Mouse (Mus musculus) regulatory T cell (primary cell): ENCODE measurements around the gene Thoc6.

Experiments
- in situ Hi-C: fragments of 300-600 bp; cut with MboI, MseI; formaldehyde crosslinking; loops from one replicate; pipeline ENCODE4 v1.15.1; 2025; ENCODE audit warnings: high pct_unique_total_duplicates

The Thoc6 gene

GRCm38 (mm10) chr17:23677236-23677679, 3.6 kb upstream of the Thoc6 start, which contains the start of gene Tnfrsf12a:
Tnfrsf12a (minus strand) TSS chr17:23677468.
- in situ Hi-C loops: no loop called here

DNA sequence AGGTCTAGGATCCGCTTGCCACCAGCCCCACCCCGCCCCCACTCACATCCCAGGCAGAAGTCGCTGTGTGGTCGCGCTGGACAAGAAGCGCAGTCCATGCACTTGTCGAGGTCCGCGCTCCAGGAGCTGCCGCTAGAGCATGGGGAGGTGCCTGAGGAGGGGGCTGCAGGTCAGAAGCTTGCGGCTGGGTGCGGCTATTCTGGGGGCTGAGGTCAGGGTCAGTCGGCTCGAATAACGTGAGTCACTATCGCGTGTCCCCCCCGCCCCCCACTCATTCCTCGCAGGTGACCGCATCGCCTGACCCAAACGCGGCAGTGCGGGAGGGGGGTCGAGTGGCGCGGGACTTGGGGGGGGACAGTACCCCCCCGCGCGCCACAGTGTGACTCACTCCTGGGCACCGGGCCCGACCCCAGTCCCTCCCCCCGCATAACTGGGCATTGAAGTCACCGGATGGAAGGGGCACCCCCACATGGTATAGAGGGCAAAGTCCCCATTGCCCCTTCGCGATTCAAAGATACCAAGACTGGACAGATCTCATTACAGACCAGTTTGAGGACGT, 2.9 kb upstream of the Thoc6 start:
- in situ Hi-C loops: no loop called here

GRCm38 (mm10) chr17:23675564-23676281, 2.0 kb upstream of the Thoc6 start:
- in situ Hi-C loops: no loop called here

DNA sequence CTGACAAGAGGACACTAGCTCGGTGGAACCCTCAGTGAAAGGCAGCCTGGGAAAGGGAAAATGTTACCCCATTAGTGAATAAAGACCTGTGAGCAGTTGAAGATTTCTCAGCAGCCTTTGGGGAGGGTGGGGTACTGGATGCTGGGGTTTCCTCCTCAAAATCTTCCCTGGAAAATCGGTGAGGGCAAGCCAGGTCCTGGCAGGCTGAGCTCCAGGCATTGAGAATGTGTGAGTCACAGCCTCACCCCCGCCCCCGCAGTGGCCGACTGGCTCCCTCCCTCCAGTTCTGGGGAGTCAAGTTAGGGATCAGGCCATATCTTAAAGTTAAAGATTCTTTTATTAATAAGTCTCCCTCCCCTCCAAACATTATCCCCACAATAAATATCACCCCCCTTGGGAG, 1.4 kb upstream of the Thoc6 start:
- in situ Hi-C loops: no loop called here

DNA sequence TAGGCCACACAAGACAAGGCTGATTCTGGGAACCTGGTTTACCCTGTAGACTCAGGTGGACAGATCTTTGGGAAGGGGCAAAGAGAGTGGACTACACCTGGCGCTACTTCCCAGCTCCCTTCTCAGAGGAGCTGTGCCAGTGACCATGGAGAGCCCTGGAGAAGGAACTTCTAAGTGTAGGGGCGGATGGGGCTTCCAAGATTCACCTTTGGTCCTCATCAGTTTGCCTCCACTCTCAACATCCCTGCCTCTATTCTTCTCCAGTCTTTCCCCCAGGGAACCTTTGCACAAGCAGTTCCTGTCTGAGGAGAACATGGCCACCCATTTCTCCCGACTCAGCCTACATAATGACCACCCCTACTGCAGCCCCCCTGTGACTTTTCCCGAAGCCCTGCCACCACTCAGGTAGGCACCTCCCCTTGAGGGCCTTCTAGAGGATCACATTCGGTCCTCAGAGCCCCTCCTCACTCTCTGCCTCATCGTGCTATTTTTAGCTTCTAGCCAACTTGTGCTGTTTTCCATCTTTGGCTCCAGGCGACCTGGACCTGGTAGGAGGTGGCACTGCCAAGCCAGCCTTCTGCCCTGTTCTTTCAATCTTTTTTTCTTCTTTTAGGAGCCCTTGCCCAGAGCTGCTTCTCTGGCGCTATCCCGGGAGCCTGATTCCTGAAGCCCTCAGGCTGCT, 730 bp upstream of the Thoc6 start:
- in situ Hi-C loops: no loop called here

GRCm38 (mm10) chr17:23672761-23673160, 921 bp downstream of the Thoc6 start:
- in situ Hi-C loops: no loop called here

DNA sequence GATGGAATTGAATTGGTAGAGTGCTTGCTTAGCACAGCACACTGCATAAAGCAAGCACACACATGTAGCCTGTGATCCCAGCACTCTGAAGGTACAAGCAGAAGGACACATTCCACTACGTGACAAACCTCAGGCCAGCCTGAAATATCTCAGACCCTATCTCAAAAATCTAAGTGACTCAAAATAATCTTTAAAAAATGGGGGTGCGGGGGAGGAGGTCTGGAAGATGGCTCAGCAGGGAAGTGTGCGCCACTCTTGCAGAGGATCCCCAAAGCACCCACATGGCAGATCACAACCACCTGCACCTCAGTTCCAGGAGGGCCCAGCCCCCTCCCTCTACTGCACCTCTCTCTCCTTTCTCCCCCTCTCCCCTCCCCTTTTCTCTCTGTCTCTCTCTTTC, 2.2 kb downstream of the Thoc6 start:
- in situ Hi-C loops: no loop called here

DNA sequence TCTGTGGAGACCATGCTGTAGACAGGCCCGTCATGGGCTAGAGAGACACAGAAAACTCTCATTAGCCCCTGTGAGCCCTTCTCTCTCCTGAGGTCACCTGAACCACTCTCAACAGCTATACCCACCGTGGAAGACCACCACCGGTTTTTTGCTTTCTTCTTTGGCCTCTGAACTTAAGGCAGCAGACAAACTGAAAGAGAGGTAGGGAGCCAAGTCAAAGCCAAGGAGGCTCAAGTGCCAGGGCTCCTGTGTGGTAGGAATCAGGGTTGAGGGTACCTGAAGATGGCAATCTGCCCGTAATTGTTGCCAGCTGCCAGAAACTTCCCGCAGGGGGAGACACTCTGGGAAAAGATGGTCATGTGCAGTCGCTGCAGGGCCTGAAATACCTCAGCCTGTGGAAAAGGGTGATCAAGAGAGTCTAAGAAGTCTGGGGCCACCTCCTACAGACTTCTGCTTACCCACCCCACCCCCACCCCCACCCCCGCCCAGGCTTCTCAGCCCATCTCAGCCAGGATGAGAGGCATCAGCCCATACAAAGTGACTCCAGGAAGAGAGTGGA, 3.1 kb downstream of the Thoc6 start:
- in situ Hi-C loops: no loop called here

GRCm38 (mm10) chr17:23665511-23665910, 8.2 kb downstream of the Thoc6 start:
- in situ Hi-C loops: loop anchor here (5.0 kb wide), 1 partner anchor 42 kb away; no protein-coding TSS in a partner anchor

GRCm38 (mm10) chr17:23664556-23665021, 9.1 kb downstream of the Thoc6 start:
- in situ Hi-C loops: loop anchor here (5.0 kb wide), 1 partner anchor 43 kb away; no protein-coding TSS in a partner anchor

DNA sequence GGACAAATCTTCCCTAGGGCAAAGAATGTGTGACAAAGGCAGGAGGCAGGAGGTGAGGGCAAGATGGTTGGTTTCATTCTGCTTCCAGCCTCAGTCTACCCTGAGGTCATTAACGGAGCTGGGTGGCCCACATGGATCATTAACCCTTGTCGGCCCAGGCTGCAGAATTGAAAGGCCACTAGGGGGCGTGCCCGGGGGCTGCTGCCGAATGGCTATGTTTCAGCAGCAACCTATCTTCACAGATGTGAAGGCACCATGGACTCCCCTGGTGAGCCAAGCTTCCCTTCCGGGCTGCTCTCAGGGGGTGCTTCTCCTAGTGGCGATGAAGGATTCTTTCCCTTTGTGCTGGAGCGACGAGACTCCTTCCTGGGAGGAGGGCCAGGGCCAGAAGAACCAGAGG, 12.2 kb downstream of the Thoc6 start:
- in situ Hi-C loops: no loop called here

- in situ Hi-C loops: no loop called here
These were observed 12.8 kb downstream of the Thoc6 start for GRCm38 (mm10) chr17:23660876-23661200.

GRCm38 (mm10) chr17:23660117-23660875, 13.4 kb downstream of the Thoc6 start, which contains the start of gene Bicdl2:
Bicdl2 (plus strand) TSS chr17:23660506.
- in situ Hi-C loops: no loop called here

DNA sequence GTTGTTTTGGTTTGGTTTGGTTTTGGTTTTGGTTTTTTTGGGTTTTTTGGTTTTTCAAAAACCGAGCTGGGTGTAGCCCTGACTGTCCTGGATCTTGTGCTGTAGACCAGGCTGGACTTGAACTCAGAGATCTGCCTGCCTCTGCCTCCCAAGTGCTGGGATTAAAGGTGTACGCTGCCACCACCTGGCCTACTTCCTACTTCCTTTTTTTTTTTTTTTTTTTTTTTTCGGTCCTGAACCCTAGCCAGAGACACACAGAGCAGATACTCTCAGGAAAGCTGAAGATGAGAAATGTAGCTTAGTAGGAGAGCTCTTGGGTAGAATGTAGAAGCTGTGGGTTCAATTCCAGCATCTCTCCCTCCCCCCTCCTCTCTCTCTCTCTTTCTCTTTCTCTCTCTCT, 15.2 kb downstream of the Thoc6 start:
- in situ Hi-C loops: no loop called here

DNA sequence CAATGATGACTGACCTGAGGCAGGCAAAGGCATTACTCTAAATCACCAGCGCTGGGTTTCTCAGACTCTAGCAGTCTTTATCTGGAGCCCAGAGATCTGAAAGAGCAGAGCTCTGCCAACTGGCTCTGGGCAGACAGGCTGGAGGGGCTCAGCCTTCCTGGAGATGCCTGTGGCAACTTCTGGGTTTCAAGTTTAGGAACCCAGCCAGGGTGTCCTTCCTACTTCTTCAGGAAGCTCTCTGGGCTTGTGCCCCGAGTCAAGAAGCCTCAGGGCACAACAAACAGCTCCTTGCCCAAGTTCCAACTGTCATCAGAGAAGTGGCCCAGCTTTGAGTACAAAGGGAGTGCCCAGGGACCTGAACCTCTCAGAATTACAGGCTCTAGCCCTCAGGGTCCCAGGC, 19.3 kb downstream of the Thoc6 start:
- in situ Hi-C loops: no loop called here

DNA sequence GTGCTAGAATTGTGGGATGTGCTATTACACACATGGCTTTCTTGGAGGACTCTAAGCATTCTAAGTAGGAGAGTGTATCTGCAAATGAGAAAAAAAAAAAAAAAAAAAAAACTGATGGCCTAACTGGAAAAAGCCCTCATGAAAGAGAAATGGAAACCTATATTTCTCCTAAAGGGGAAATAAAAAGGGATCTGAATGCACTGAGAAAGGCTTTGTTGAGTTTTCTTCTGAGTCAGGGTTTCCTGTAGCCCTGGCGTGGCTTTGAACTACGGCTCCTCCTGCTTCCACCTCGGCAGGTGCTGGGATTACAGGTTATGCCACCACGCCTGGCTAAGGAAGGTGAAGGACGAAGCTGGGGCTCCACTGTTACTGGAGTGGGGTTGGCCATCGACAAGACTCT, 19.7 kb downstream of the Thoc6 start:
- in situ Hi-C loops: no loop called here

- in situ Hi-C loops: no loop called here
These were observed 20.4 kb downstream of the Thoc6 start for GRCm38 (mm10) chr17:23653324-23653723.

DNA sequence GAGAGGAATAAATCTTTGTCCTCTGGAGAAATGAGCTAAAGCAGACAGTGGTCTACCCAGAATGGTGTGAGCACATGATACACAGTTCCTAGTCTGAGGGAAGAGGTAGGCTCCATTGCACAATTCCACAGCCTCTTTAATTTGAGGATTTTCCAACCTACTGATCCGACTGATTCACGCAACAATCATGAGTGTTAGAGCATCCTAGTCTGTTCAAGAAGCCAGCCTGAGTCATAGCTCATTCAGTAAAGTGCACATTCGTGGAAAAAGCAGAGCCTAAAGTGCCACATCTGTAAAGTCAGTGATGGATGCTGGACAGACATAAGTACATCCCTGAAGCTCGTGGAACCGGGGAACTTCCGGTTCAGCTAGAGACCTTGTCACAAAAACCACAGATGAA, 22.3 kb downstream of the Thoc6 start:
- in situ Hi-C loops: no loop called here

DNA sequence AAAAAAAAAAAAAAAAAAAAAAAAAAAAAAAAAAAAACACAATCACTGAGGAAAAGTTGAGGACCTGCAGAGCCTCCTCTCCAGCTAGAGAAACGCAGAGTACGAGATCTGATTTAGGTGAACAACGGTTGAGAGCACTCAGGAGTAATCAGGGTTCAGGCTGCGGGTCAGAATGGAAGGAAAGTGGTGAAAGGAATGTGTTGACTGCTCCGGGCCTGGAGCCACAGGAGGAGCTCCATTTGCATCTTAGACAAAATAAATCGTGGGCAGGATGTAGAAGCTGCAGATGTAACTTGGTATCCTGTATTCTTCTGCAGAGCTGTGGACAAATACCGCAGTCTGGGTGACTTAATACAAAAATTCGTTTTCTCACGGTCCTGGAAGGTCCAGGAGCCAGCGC, 27.8 kb downstream of the Thoc6 start:
- in situ Hi-C loops: no loop called here

- in situ Hi-C loops: no loop called here
These were observed 28.8 kb downstream of the Thoc6 start, which contains the start of gene Mmp25 for GRCm38 (mm10) chr17:23644613-23645495. Mmp25 (minus strand) TSS chr17:23645277.

- in situ Hi-C loops: no loop called here
These were observed 42.4 kb downstream of the Thoc6 start for GRCm38 (mm10) chr17:23631241-23631640.
